Mouse (Mus musculus) hindbrain, embryonic 14.5 days (tissue): ENCODE results near the gene Ms4a3. TPM values are rescaled to one million over a fixed set of nuclear protein-coding genes. Genes with fewer than 3 reads are reported as not detected.

Source experiments
- ATAC-seq: fragments of 200-750 bp; cut with Nextera tagmentation; 2 replicates; pipeline ENCODE4 v1.8.0; 2017; ENCODE audit warnings: moderate number of reproducible peaks, mild to moderate bottlenecking, moderate TSS enrichment, moderate library complexity; ENCODE audit not compliant: low FRiP score
- DNase-seq: peaks from one replicate; pipeline ENCODE4 v3.0.0-alpha.2; 2015; ENCODE audit warnings: low spot score
- H3K27ac ChIP-seq: fragments of 300-500 bp; sonication (generic); 2 replicates; pipeline ENCODE4 v1.5.1; 2014; ENCODE audit warnings: mild to moderate bottlenecking, moderate library complexity
- H3K27me3 ChIP-seq: fragments of 300-500 bp; sonication (generic); 2 replicates; pipeline ENCODE4 v1.6.1; 2014; ENCODE audit warnings: mild to moderate bottlenecking, low read length, mixed read lengths; ENCODE audit not compliant: control insufficient read depth, insufficient read depth
- H3K36me3 ChIP-seq: fragments of 300-500 bp; sonication (generic); replicated peaks from 2 replicates; pipeline ENCODE4 v1.6.1; 2014; ENCODE audit not compliant: control insufficient read depth, insufficient read depth
- H3K4me1 ChIP-seq: fragments of 300-500 bp; sonication (generic); replicated peaks from 2 replicates; pipeline ENCODE4 v1.6.1; 2014; ENCODE audit warnings: antibody characterized with exemption, low read length, mixed read lengths; ENCODE audit not compliant: control insufficient read depth, insufficient read depth
- H3K4me2 ChIP-seq: fragments of 300-500 bp; sonication (generic); replicated peaks from 2 replicates; pipeline ENCODE4 v1.6.1; 2014; ENCODE audit warnings: mild to moderate bottlenecking, moderate library complexity
- H3K4me3 ChIP-seq: fragments of 300-500 bp; sonication (generic); replicated peaks from 2 replicates; pipeline ENCODE4 v1.5.1; 2014; ENCODE audit warnings: mild to moderate bottlenecking, low read length
- H3K9ac ChIP-seq: fragments of 300-500 bp; sonication (generic); 2 replicates; pipeline ENCODE4 v1.6.1; 2014
- H3K9me3 ChIP-seq: fragments of 300-500 bp; sonication (generic); 2 replicates; pipeline ENCODE4 v1.6.1; 2016; ENCODE audit warnings: low read length; ENCODE audit not compliant: control insufficient read depth
- WGBS: fragments of 180-500 bp; shearing (Covaris S2); extraction: QIAGEN DNeasy Blood & Tissue Kit; methylation state at CpG from one replicate; pipeline ENCODE4 v1.1.7; 2014; 5-methylcytosine and 5-hydroxymethylcytosine counted together
- polyA plus RNA-seq: library from polyadenylated mRNA; unstranded; fragments of >200 nt; fragmentation: Nextera tagmentation; extraction: Ambion mirVana; gene quantifications from 2 replicates; pipeline ENCODE4 v1.2.1, GENCODE M21; 2014

Gene Ms4a3
- not detected in 2 replicates for polyA plus RNA-seq

DNA sequence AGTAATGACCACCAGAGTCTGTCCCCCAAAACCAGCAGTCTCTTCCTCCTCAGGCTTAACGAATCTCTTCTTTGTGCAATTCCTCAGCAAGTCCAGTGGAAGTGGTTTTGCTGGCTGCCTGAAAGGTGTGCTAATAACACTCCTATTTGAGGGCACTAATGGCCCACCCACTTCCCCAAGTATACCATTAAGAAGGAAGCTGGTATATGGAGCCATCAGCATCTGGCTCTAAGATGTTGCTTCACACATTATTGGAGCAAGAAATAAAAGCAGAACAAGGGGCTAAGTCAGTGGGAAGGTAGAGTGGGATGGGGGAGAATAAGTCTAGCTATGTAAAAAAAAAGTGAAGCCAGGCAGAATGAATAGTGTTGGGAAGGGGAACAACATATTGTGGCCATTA lies at the start of gene Ms4a3:
Gene Ms4a3 (minus strand): TSS at position 120 of the 400 bp plus-strand sequence.
- DNase-seq (no peak), ATAC-seq (no peak)
- H3K36me3 ChIP-seq, result no peaks in the 10 kb centered on the region
- no peak within 1 kb of the TSS for H3K4me2 ChIP-seq
- no peaks in the 10 kb centered on the region for H3K4me1 ChIP-seq
- H3K4me3 ChIP-seq, result no peak within 1 kb of the TSS
- 73% methylated on average over 1 of the region's 1 CpGs for WGBS
- H3K27me3 ChIP-seq, result no peaks in the 10 kb centered on the region
- no peak within 1 kb of the TSS for H3K9ac ChIP-seq
- H3K9me3 ChIP-seq, result no peaks in the 10 kb centered on the region
- no peak within 1 kb of the TSS for H3K27ac ChIP-seq

DNA sequence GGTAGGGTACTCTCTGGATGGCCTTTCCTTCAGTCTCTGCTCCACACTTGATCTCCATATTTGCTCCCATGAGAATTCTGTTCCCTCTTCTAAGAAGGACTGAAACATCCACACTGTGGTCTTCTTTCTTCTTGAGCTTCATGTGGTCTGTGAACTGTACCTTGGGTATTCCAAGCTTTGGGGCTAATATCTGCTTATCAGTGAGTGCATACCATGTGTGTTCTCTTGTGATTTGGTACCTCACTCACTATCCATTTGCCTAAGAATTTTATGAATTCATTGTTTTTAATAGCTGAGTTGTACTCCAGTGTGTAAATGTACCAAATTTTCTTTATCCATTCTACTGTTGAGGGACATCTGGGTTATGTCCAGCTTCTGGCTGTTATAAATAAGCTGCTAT lies 20.9 kb upstream of the Ms4a3 start:
- H3K27ac ChIP-seq, result no peak overlapping the region
- no peaks in the 10 kb centered on the region for H3K27me3 ChIP-seq
- no peak overlapping the region for H3K9ac ChIP-seq
- no peaks in the 10 kb centered on the region for H3K9me3 ChIP-seq
- no peak overlapping the region for H3K4me3 ChIP-seq
- no peak overlapping the region for H3K4me2 ChIP-seq
- no peak for ATAC-seq
- no peaks in the 10 kb centered on the region for H3K36me3 ChIP-seq
- DNase-seq, result no peak
- no peaks in the 10 kb centered on the region for H3K4me1 ChIP-seq

GRCm38 (mm10) chr19:11660459-11660858 lies 19.8 kb upstream of the Ms4a3 start, which contains the start of gene Oosp2:
Oosp2 (minus strand) TSS chr19:11660559.
- H3K4me2 ChIP-seq, result no peak within 1 kb of the TSS
- no peaks in the 10 kb centered on the region for H3K4me1 ChIP-seq
- DNase-seq (no peak), ATAC-seq (no peak)
- H3K27me3 ChIP-seq, result no peaks in the 10 kb centered on the region
- 94% methylated on average over 5 of the region's 5 CpGs for WGBS
- no peak within 1 kb of the TSS for H3K27ac ChIP-seq
- H3K36me3 ChIP-seq, result no peaks in the 10 kb centered on the region
- H3K9me3 ChIP-seq, result no peaks in the 10 kb centered on the region
- no peak within 1 kb of the TSS for H3K9ac ChIP-seq
- no peak within 1 kb of the TSS for H3K4me3 ChIP-seq

- no peak overlapping the region for H3K4me2 ChIP-seq
- no peak overlapping the region for H3K9ac ChIP-seq
- WGBS, result 79% methylated on average over 2 of the region's 2 CpGs
- no peaks in the 10 kb centered on the region for H3K27me3 ChIP-seq
- no peaks in the 10 kb centered on the region for H3K4me1 ChIP-seq
- H3K9me3 ChIP-seq, result no peaks in the 10 kb centered on the region
- ATAC-seq, result no peak
- no peaks in the 10 kb centered on the region for H3K36me3 ChIP-seq
- no peak for DNase-seq
- H3K27ac ChIP-seq, result no peak overlapping the region
- no peak overlapping the region for H3K4me3 ChIP-seq
Observed at GRCm38 (mm10) chr19:11659142-11659541, 18.5 kb upstream of the Ms4a3 start.

GRCm38 (mm10) chr19:11649564-11649963 lies 8.9 kb upstream of the Ms4a3 start:
- DNase-seq (no peak), ATAC-seq (no peak)
- H3K9ac ChIP-seq, result no peak overlapping the region
- 87% methylated on average over 4 of the region's 4 CpGs for WGBS
- no peak overlapping the region for H3K4me3 ChIP-seq
- no peaks in the 10 kb centered on the region for H3K9me3 ChIP-seq
- no peaks in the 10 kb centered on the region for H3K36me3 ChIP-seq
- H3K4me2 ChIP-seq, result no peak overlapping the region
- no peaks in the 10 kb centered on the region for H3K27me3 ChIP-seq
- no peak overlapping the region for H3K27ac ChIP-seq
- H3K4me1 ChIP-seq, result no peaks in the 10 kb centered on the region

DNA sequence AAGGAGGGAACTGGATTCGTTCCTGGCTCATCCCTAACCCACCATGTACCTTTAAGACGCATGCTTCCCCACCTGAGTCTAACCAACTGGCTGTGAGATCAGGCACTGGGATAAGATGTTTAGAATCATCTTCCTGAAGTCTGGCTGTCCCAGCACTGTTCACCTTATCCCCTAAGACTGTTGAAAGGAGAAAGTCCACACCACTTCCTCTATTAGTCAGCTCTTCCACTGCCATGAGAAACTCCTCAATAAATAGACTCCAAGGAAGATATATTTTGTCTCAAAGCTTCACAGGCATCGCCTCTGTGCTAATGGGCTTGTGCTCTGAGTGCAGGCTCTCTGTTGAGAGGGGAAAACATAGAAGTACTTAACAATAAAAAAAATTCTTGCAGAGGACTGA lies 5.5 kb upstream of the Ms4a3 start:
- no peak overlapping the region for H3K27ac ChIP-seq
- 88% methylated on average over 3 of the region's 3 CpGs for WGBS
- no peaks in the 10 kb centered on the region for H3K36me3 ChIP-seq
- DNase-seq (no peak), ATAC-seq (no peak)
- H3K27me3 ChIP-seq, result no peaks in the 10 kb centered on the region
- no peak overlapping the region for H3K9ac ChIP-seq
- H3K4me1 ChIP-seq, result no peaks in the 10 kb centered on the region
- no peak overlapping the region for H3K4me2 ChIP-seq
- no peak overlapping the region for H3K4me3 ChIP-seq
- no peaks in the 10 kb centered on the region for H3K9me3 ChIP-seq

DNA sequence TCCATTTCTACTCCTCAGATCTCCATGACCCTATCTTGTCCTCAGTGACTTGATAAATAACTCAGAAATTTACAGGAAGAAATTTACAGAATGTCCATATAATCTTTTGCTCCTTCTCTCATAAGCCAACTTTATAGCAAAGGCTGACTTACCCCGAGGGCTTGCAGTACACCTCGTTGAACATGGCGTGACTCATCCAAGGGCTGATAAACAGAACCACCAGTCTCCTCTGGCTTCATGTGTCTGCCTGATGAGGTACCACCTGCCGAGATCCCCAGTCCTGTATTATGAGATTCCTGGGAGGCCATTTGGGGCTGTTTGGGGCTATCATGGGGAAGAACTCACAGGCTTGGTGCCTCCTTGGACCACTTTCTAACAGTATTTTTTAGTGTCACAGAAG lies 1.6 kb downstream of the Ms4a3 start:
- Histone ChIP-seq H3K4me2 (no peak overlapping the region), H3K4me1 (no peaks in the 10 kb centered on the region), H3K9me3 (no peaks in the 10 kb centered on the region), H3K36me3 (no peaks in the 10 kb centered on the region), H3K27ac (no peak overlapping the region), H3K27me3 (no peaks in the 10 kb centered on the region), H3K4me3 (no peak overlapping the region), H3K9ac (no peak overlapping the region)
- DNase-seq (no peak), ATAC-seq (no peak)
- WGBS, result 81% methylated on average over 4 of the region's 4 CpGs

GRCm38 (mm10) chr19:11635572-11635971 lies 5.1 kb downstream of the Ms4a3 start:
- no peak for DNase-seq
- Histone ChIP-seq H3K27me3 (no peaks in the 10 kb centered on the region), H3K27ac (no peak overlapping the region), H3K9ac (no peak overlapping the region), H3K4me1 (no peaks in the 10 kb centered on the region), H3K9me3 (no peaks in the 10 kb centered on the region), H3K4me3 (no peak overlapping the region), H3K4me2 (no peak overlapping the region), H3K36me3 (no peaks in the 10 kb centered on the region)
- ATAC-seq, result no peak
- 85% methylated on average over 5 of the region's 5 CpGs for WGBS

DNA sequence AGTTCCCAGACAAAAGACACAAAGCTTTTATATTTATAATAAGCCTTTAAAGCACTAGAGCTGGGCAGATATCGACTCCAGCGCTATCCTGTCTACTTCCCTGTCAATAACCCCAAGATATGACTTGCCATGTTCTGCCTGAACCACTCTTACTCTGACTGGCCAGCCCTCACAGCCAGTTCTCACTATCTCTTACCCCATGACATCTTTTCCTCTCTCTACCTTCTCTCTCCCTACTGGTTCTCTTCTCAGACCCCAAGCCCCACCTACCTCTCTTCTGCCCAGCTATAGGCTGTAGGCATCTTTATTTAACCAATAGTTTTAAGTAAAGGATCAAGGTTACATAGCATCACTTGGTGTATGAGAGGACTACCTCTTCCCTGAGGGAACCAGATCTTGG lies 6.3 kb downstream of the Ms4a3 start:
- no peaks in the 10 kb centered on the region for H3K4me1 ChIP-seq
- 72% methylated on average over 2 of the region's 2 CpGs for WGBS
- no peak overlapping the region for H3K9ac ChIP-seq
- H3K27me3 ChIP-seq, result no peaks in the 10 kb centered on the region
- no peaks in the 10 kb centered on the region for H3K36me3 ChIP-seq
- ATAC-seq (no peak), DNase-seq (no peak)
- H3K4me3 ChIP-seq, result no peak overlapping the region
- no peak overlapping the region for H3K27ac ChIP-seq
- no peak overlapping the region for H3K4me2 ChIP-seq
- H3K9me3 ChIP-seq, result no peaks in the 10 kb centered on the region

DNA sequence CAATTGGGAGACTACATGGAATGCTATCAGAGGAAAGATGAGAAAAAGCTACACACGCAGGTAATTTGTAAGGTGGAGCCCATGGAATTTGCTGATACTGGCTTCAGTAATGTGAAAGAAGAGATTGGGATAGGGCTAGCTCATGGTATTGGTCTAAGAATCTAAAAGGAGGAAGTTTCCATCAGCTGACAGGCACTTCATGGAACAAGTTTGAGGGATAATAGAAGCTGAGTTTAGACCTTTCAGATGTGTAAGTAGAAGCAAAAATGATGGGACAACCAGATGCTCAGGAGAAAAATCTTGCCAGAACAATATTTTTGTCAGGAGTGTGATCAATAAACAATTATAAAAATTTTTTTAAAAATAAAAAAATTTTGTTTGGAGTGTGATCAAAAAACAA lies 6.9 kb downstream of the Ms4a3 start:
- no peak overlapping the region for H3K4me2 ChIP-seq
- H3K4me1 ChIP-seq, result no peaks in the 10 kb centered on the region
- H3K9ac ChIP-seq, result no peak overlapping the region
- no peaks in the 10 kb centered on the region for H3K27me3 ChIP-seq
- H3K36me3 ChIP-seq, result no peaks in the 10 kb centered on the region
- H3K27ac ChIP-seq, result no peak overlapping the region
- no peak overlapping the region for H3K4me3 ChIP-seq
- H3K9me3 ChIP-seq, result no peaks in the 10 kb centered on the region
- DNase-seq, result no peak
- WGBS, result 90% methylated on average over 1 of the region's 1 CpGs
- ATAC-seq, result no peak
